Mouse (Mus musculus) gastrocnemius, adult 8-10 months (tissue): ENCODE results near the gene Sdhb. TPM values are rescaled to one million over a fixed set of nuclear protein-coding genes. Genes with fewer than 3 reads are reported as not detected.

Experiments
- DNase-seq, 2 experiments: peaks; one replicate each; pipeline ENCODE4 v3.0.0; 2022; ENCODE audit warnings: low spot score in 2 of 2
- total RNA-seq, 4 experiments: library from RNA; stranded (reverse); gene quantifications; 2 replicates each; pipeline ENCODE4 v1.2.4; 2022

The Sdhb gene
- total RNA-seq, 4 experiments from 2014 or later = 520 to 588 (median 538) TPM

GRCm38 (mm10) chr4:141011556-141012328 is 50.7 kb downstream of the Sdhb start:
- DNase-seq = peak in 1 of 2 experiments; percentile 38

- DNase-seq = no peak
These were observed 51.6 kb downstream of the Sdhb start for GRCm38 (mm10) chr4:141012558-141012957.

GRCm38 (mm10) chr4:141014114-141014513 is 53.1 kb downstream of the Sdhb start:
- no peak for DNase-seq

GRCm38 (mm10) chr4:141014856-141015255 is 53.9 kb downstream of the Sdhb start:
- DNase-seq = no peak

GRCm38 (mm10) chr4:141015356-141015755 is 54.4 kb downstream of the Sdhb start:
- no peak for DNase-seq

- peak in 1 of 2 experiments; percentile 33 for DNase-seq
These were observed 55.3 kb downstream of the Sdhb start for GRCm38 (mm10) chr4:141016311-141016710.

GRCm38 (mm10) chr4:141017657-141018436 is 56.8 kb downstream of the Sdhb start:
- no peak for DNase-seq

- DNase-seq = no peak
These were observed 59.2 kb downstream of the Sdhb start for GRCm38 (mm10) chr4:141020220-141020619.

- no peak for DNase-seq
These were observed 60.0 kb downstream of the Sdhb start for GRCm38 (mm10) chr4:141020811-141021613.

GRCm38 (mm10) chr4:141021614-141021929 is 60.6 kb downstream of the Sdhb start:
- no peak for DNase-seq

- DNase-seq = no peak
These were observed 63.0 kb downstream of the Sdhb start for GRCm38 (mm10) chr4:141024052-141024451.

- DNase-seq = no peak
These were observed 64.0 kb downstream of the Sdhb start for GRCm38 (mm10) chr4:141024992-141025391.

Other genes starting within 250 kb of the Sdhb start
- not detected for gene Padi6, start 218.6 kb upstream of the Sdhb start, total RNA-seq
- gene Padi4, start 187.0 kb upstream of the Sdhb start, total RNA-seq = not detected
- gene Padi3, start 150.6 kb upstream of the Sdhb start, total RNA-seq = 1 to 10 TPM in 2 of 4 experiments, under 1 TPM in 2; 0.74 to 2.0 (median 1.5) TPM
- under 1 TPM in 1 of 4 experiments, not detected in 3; 0.07 TPM for gene Padi1, start 115.4 kb upstream of the Sdhb start, total RNA-seq
- 100 to 1,000 TPM in 2 of 4 experiments, 10 to 100 TPM in 2; 91.7 to 147 (median 109) TPM for gene Padi2, start 54.9 kb upstream of the Sdhb start, total RNA-seq
- gene Atp13a2, start 25.7 kb downstream of the Sdhb start, total RNA-seq = 10 to 100 TPM; 17.2 to 22.5 (median 18.4) TPM
- 1 to 10 TPM in 2 of 4 experiments, under 1 TPM in 2; 0.48 to 2.2 (median 1.3) TPM for gene Mfap2, start 49.2 kb downstream of the Sdhb start, total RNA-seq
- 1 to 10 TPM; 1.2 to 2.2 (median 1.9) TPM for gene Crocc, start 99.3 kb downstream of the Sdhb start, total RNA-seq
- gene Necap2, start 117.2 kb downstream of the Sdhb start, total RNA-seq = 10 to 100 TPM; 12.0 to 19.2 (median 13.8) TPM
- gene Spata21, start 127.1 kb downstream of the Sdhb start, total RNA-seq = not detected
- 100 to 1,000 TPM; 137 to 140 (median 139) TPM for gene Szrd1, start 178.6 kb downstream of the Sdhb start, total RNA-seq
- gene Fbxo42, start 186.7 kb downstream of the Sdhb start, total RNA-seq = 10 to 100 TPM in 3 of 4 experiments, 1 to 10 TPM in 1; 9.3 to 11.2 (median 10.7) TPM